Mouse (Mus musculus) midbrain, embryonic 14.5 days (tissue): Measurements from ENCODE around the gene Lpar5. TPM values are rescaled to one million over a fixed set of nuclear protein-coding genes. Genes with fewer than 3 reads are reported as not detected.
"Not testable (repeated sequence)": the region's sequence is repeated elsewhere in the genome, so short reads cannot be mapped to it uniquely, and the experiment has no call there.

ENCODE experiments used
- ATAC-seq: fragments of 200-750 bp; cut with Nextera tagmentation; 2 replicates; pipeline ENCODE4 v1.8.0; 2017; ENCODE audit warnings: moderate number of reproducible peaks, moderate library complexity; ENCODE audit not compliant: low FRiP score, low TSS enrichment
- DNase-seq: peaks from one replicate; pipeline ENCODE4 v3.0.0-alpha.2; 2015
- H3K27ac ChIP-seq: fragments of 300-500 bp; sonication (generic); replicated peaks from 2 replicates; pipeline ENCODE4 v1.5.1; 2014; ENCODE audit warnings: mild to moderate bottlenecking, low read depth, low read length, moderate library complexity
- H3K27me3 ChIP-seq: fragments of 300-500 bp; sonication (generic); 2 replicates; pipeline ENCODE4 v1.6.1; 2014; ENCODE audit warnings: low read length, control low read depth, mixed read lengths; ENCODE audit not compliant: control insufficient read depth, insufficient read depth
- H3K36me3 ChIP-seq: fragments of 300-500 bp; sonication (generic); 2 replicates; pipeline ENCODE4 v1.6.1; 2014; ENCODE audit warnings: low read length, control low read depth; ENCODE audit not compliant: control insufficient read depth, insufficient read depth
- H3K4me1 ChIP-seq: fragments of 300-500 bp; sonication (generic); 2 replicates; pipeline ENCODE4 v1.6.1; 2014; ENCODE audit warnings: mild to moderate bottlenecking, antibody characterized with exemption, low read length, control low read depth; ENCODE audit not compliant: control insufficient read depth, insufficient read depth
- H3K4me2 ChIP-seq: fragments of 300-500 bp; sonication (generic); 2 replicates; pipeline ENCODE4 v1.6.1; 2014; ENCODE audit warnings: mild to moderate bottlenecking, low read length, moderate library complexity
- H3K4me3 ChIP-seq: fragments of 300-500 bp; sonication (generic); replicated peaks from 2 replicates; pipeline ENCODE4 v1.5.1; 2014; ENCODE audit warnings: low read depth, low read length
- H3K9ac ChIP-seq: fragments of 300-500 bp; sonication (generic); replicated peaks from 2 replicates; pipeline ENCODE4 v1.6.1; 2014; ENCODE audit warnings: mild to moderate bottlenecking, low read length, moderate library complexity
- H3K9me3 ChIP-seq: fragments of 300-500 bp; sonication (generic); 2 replicates; pipeline ENCODE4 v1.6.1; 2016; ENCODE audit warnings: low read length, control low read depth, mixed read lengths; ENCODE audit not compliant: control insufficient read depth
- WGBS: fragments of 180-500 bp; shearing (Covaris S2); extraction: QIAGEN DNeasy Blood & Tissue Kit; methylation state at CpG from one replicate; pipeline ENCODE4 v1.1.7; 2014; 5-methylcytosine and 5-hydroxymethylcytosine counted together
- polyA plus RNA-seq: library from polyadenylated mRNA; unstranded; fragments of >200 nt; fragmentation: Nextera tagmentation; extraction: Ambion mirVana; gene quantifications from 2 replicates; pipeline ENCODE4 v1.2.1, GENCODE M21; 2014

Gene Lpar5
- 0.45 and 0.77 TPM in 2 replicates for polyA plus RNA-seq

- ATAC-seq, result no peak
- WGBS, result 67% methylated on average over 8 of the region's 8 CpGs
These were observed at the start of gene Lpar5 for GRCm38 (mm10) chr6:125067571-125067995. Lpar5 (plus strand) TSS chr6:125067920.

GRCm38 (mm10) chr6:125030532-125030931, 37.2 kb upstream of the Lpar5 start:
- H3K4me1 ChIP-seq, ATAC-seq, H3K9me3 ChIP-seq, H3K9ac ChIP-seq, H3K27me3 ChIP-seq, H3K4me2 ChIP-seq, H3K27ac ChIP-seq, H3K4me3 ChIP-seq: not testable (repeated sequence)
- DNase-seq, result peak; percentile 58
- H3K36me3 ChIP-seq, result peaks cover 75% of the 10 kb centered on the region
- 20% methylated on average over 6 of the region's 9 CpGs for WGBS

More at GRCm38 (mm10) chr6:125067571-125067995, at the start of gene Lpar5:
- Histone ChIP-seq H3K9ac (no peak within 1 kb of the TSS), H3K36me3 (no peaks in the 10 kb centered on the region), H3K4me1 (0 out of 2 replicates have a peak, but pooled peaks cover 4% of the 10 kb centered on the region), H3K4me3 (no peak within 1 kb of the TSS), H3K27ac (no peak within 1 kb of the TSS), H3K9me3 (no peaks in the 10 kb centered on the region), H3K27me3 (no peaks in the 10 kb centered on the region), H3K4me2 (no peak within 1 kb of the TSS)
- no peak for DNase-seq

GRCm38 (mm10) chr6:125031604-125032003, 36.1 kb upstream of the Lpar5 start:
- WGBS, result 95% methylated on average over 16 of the region's 16 CpGs
- no peak overlapping the region for H3K9ac ChIP-seq
- no peaks in the 10 kb centered on the region for H3K27me3 ChIP-seq
- no peak overlapping the region for H3K4me2 ChIP-seq
- DNase-seq (no peak), ATAC-seq (no peak)
- H3K27ac ChIP-seq, result no peak overlapping the region
- H3K36me3 ChIP-seq, result peaks cover 76% of the 10 kb centered on the region
- H3K4me1 ChIP-seq, result no peaks in the 10 kb centered on the region
- no peak overlapping the region for H3K4me3 ChIP-seq
- no peaks in the 10 kb centered on the region for H3K9me3 ChIP-seq

GRCm38 (mm10) chr6:125038666-125039065, 29.1 kb upstream of the Lpar5 start:
- DNase-seq (no peak), ATAC-seq (no peak)
- Histone ChIP-seq H3K36me3 (peaks cover 48% of the 10 kb centered on the region), H3K9ac (no peak overlapping the region), H3K4me1 (peaks cover 8% of the 10 kb centered on the region; the same call in 1 of the 2 replicates), H3K9me3 (no peaks in the 10 kb centered on the region), H3K4me3 (no peak overlapping the region), H3K27me3 (no peaks in the 10 kb centered on the region), H3K4me2 (peak overlapping the region; percentile 49), H3K27ac (no peak overlapping the region)
- 94% methylated on average over 4 of the region's 4 CpGs for WGBS

GRCm38 (mm10) chr6:125039131-125039530, 28.6 kb upstream of the Lpar5 start:
- Histone ChIP-seq H3K9ac (no peak overlapping the region), H3K27ac (0 out of 2 replicates have a peak overlapping the region, but pooled peaks have one; percentile 6), H3K9me3 (no peaks in the 10 kb centered on the region), H3K27me3 (no peaks in the 10 kb centered on the region), H3K36me3 (peaks cover 48% of the 10 kb centered on the region), H3K4me1 (peaks cover 8% of the 10 kb centered on the region; the same call in 1 of the 2 replicates), H3K4me3 (peak overlapping the region; percentile 65), H3K4me2 (peak overlapping the region; percentile 49)
- DNase-seq, result no peak
- 6% methylated on average over 8 of the region's 8 CpGs for whole genome bisulfite sequencing
- peak; percentile 26 for ATAC-seq

GRCm38 (mm10) chr6:125039533-125040153, 28.1 kb upstream of the Lpar5 start, which contains the start of gene Ing4:
Ing4 (plus strand) TSS chr6:125039760.
- no peaks in the 10 kb centered on the region for H3K27me3 ChIP-seq
- H3K9me3 ChIP-seq, result no peaks in the 10 kb centered on the region
- H3K36me3 ChIP-seq, result peaks cover 48% of the 10 kb centered on the region
- DNase-seq (peak; percentile 98), ATAC-seq (peak; percentile 97)
- WGBS, result under 1% methylated on average over 26 of the region's 26 CpGs
- peak within 1 kb of the TSS; percentile 72 for H3K27ac ChIP-seq
- peaks cover 8% of the 10 kb centered on the region; the same call in 1 of the 2 replicates for H3K4me1 ChIP-seq
- peak within 1 kb of the TSS; percentile 82 for H3K4me2 ChIP-seq
- peak within 1 kb of the TSS; percentile 65 for H3K4me3 ChIP-seq
- H3K9ac ChIP-seq, result peak within 1 kb of the TSS; percentile 71

GRCm38 (mm10) chr6:125040221-125040620, 27.5 kb upstream of the Lpar5 start:
- no peaks in the 10 kb centered on the region for H3K27me3 ChIP-seq
- peaks cover 48% of the 10 kb centered on the region for H3K36me3 ChIP-seq
- H3K4me3 ChIP-seq, result peak overlapping the region; percentile 65
- 19% methylated on average over 7 of the region's 7 CpGs for WGBS
- ATAC-seq (no peak), DNase-seq (no peak)
- peak overlapping the region; percentile 72 for H3K27ac ChIP-seq
- no peaks in the 10 kb centered on the region for H3K9me3 ChIP-seq
- peak overlapping the region; percentile 82 for H3K4me2 ChIP-seq
- peak overlapping the region; percentile 71 for H3K9ac ChIP-seq
- peaks cover 8% of the 10 kb centered on the region; the same call in 1 of the 2 replicates for H3K4me1 ChIP-seq

GRCm38 (mm10) chr6:125041047-125041446, 26.7 kb upstream of the Lpar5 start:
- no peak overlapping the region for H3K4me3 ChIP-seq

GRCm38 (mm10) chr6:125042081-125042480, 25.6 kb upstream of the Lpar5 start:
- H3K36me3 ChIP-seq, result peaks cover 47% of the 10 kb centered on the region
- no peaks in the 10 kb centered on the region for H3K9me3 ChIP-seq
- DNase-seq (no peak), ATAC-seq (no peak)
- H3K27me3 ChIP-seq, result no peaks in the 10 kb centered on the region
- no peak overlapping the region for H3K27ac ChIP-seq
- H3K9ac ChIP-seq, result no peak overlapping the region
- WGBS, result 96% methylated on average over 7 of the region's 7 CpGs
- no peak overlapping the region for H3K4me2 ChIP-seq
- H3K4me3 ChIP-seq, result no peak overlapping the region
- peaks cover 8% of the 10 kb centered on the region; the same call in 1 of the 2 replicates for H3K4me1 ChIP-seq

More at GRCm38 (mm10) chr6:125041047-125041446, 26.7 kb upstream of the Lpar5 start:
- H3K4me1 ChIP-seq, result peaks cover 8% of the 10 kb centered on the region; the same call in 1 of the 2 replicates
- H3K27me3 ChIP-seq, result no peaks in the 10 kb centered on the region
- no peak for DNase-seq
- 90% methylated on average over 7 of the region's 7 CpGs for WGBS
- no peak overlapping the region for H3K9ac ChIP-seq
- H3K36me3 ChIP-seq, result peaks cover 46% of the 10 kb centered on the region
- no peak overlapping the region for H3K27ac ChIP-seq
- peak overlapping the region; percentile 82 for H3K4me2 ChIP-seq
- no peaks in the 10 kb centered on the region for H3K9me3 ChIP-seq
- no peak for ATAC-seq
